Mouse (Mus musculus) forebrain, embryonic 13.5 days (tissue): ENCODE data around the gene Socs7. TPM values are rescaled to one million over a fixed set of nuclear protein-coding genes. Genes with fewer than 3 reads are reported as not detected.
"Not testable (repeated sequence)": the region's sequence is repeated elsewhere in the genome, so short reads cannot be mapped to it uniquely, and the experiment has no call there.

ENCODE experiments used
- ATAC-seq: fragments of 200-750 bp; cut with Nextera tagmentation; 2 replicates; pipeline ENCODE4 v1.8.0; 2017
- H3K27ac ChIP-seq: fragments of 300-500 bp; sonication (generic); 2 replicates; pipeline ENCODE4 v1.5.1; 2015; ENCODE audit warnings: inconsistent platforms, mild to moderate bottlenecking, moderate library complexity
- H3K27me3 ChIP-seq: fragments of 300-500 bp; sonication (generic); 2 replicates; pipeline ENCODE4 v1.6.1; 2015; ENCODE audit warnings: mild to moderate bottlenecking, inconsistent platforms
- H3K36me3 ChIP-seq: fragments of 300-500 bp; sonication (generic); 2 replicates; pipeline ENCODE4 v1.6.1; 2015; ENCODE audit warnings: mild to moderate bottlenecking, inconsistent platforms; ENCODE audit not compliant: poor library complexity, severe bottlenecking
- H3K4me1 ChIP-seq: fragments of 300-500 bp; sonication (generic); 2 replicates; pipeline ENCODE4 v1.6.1; 2015; ENCODE audit warnings: inconsistent platforms
- H3K4me2 ChIP-seq: fragments of 300-500 bp; sonication (generic); 2 replicates; pipeline ENCODE4 v1.6.1; 2015; ENCODE audit warnings: inconsistent platforms, mild to moderate bottlenecking, moderate library complexity
- H3K4me3 ChIP-seq: fragments of 300-500 bp; sonication (generic); 2 replicates; pipeline ENCODE4 v1.5.1; 2015; ENCODE audit warnings: mild to moderate bottlenecking, inconsistent platforms
- H3K9ac ChIP-seq: fragments of 300-500 bp; sonication (generic); 2 replicates; pipeline ENCODE4 v1.6.1; 2015; ENCODE audit warnings: mild to moderate bottlenecking, inconsistent platforms
- H3K9me3 ChIP-seq: fragments of 300-500 bp; sonication (generic); replicated peaks from 2 replicates; pipeline ENCODE4 v1.6.1; 2016; ENCODE audit warnings: inconsistent platforms
- WGBS: fragments of 180-500 bp; shearing (Covaris S2); methylation state at CpG from one replicate; pipeline ENCODE4 v1.1.7; 2015; 5-methylcytosine and 5-hydroxymethylcytosine counted together
- polyA plus RNA-seq: library from polyadenylated mRNA; unstranded; fragments of >200 nt; fragmentation: Nextera tagmentation; extraction: Ambion mirVana; gene quantifications from 2 replicates; pipeline ENCODE4 v1.2.1, GENCODE M21; 2015

The Socs7 gene
- polyA plus RNA-seq, 1 experiment from 2014 or later = 7.7 TPM

DNA sequence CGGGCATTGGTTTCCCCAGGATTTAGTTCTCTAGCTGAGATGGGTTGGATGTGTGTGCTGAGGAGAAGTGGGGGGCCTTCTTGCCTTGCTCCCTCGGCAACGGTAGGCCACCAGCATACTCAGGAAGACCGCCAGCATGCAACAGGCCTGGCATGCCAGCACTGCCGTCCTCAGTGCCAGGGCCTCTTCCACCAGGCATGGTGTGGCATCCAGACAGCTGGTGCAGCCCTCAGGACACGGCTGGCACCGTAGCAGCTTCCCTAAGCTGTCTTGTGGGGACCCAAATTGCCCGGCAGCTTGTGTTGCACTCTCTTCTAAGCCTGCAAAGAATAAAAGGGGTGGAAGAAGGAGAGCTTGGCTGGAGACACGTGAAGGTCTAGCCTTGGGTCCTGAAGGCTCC is 16.0 kb upstream of the Socs7 start:
- 77% methylated on average over 9 of the region's 9 CpGs for WGBS
- H3K27me3 ChIP-seq = peaks cover 4% of the 10 kb centered on the region; the same call in 1 of the 2 replicates
- no peaks in the 10 kb centered on the region for H3K36me3 ChIP-seq
- H3K4me1 ChIP-seq = peaks cover 24% of the 10 kb centered on the region
- no peak for ATAC-seq
- H3K9ac ChIP-seq = no peak overlapping the region
- H3K4me2 ChIP-seq = no peak overlapping the region
- H3K4me3 ChIP-seq = no peak overlapping the region
- no peaks in the 10 kb centered on the region for H3K9me3 ChIP-seq
- H3K27ac ChIP-seq = no peak overlapping the region

DNA sequence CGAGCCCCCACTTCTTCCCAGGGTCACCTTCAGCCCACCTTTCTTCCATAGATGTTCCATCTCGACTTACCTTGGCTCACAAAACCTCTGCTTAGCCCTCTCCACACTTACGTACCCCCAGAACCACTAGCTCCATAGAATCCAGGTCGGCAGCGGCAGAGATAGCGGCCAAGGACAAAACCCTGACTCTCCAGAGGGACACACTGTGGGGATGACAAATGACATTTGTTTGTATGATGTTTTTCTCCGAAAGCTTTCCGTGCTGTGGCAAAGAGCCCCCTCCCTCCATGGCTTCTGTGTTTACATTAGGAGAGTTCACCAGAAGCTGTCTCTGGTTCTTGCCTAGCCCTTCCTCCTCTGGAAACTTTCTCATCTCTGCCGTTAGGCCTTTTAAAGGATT is 15.1 kb upstream of the Socs7 start:
- ATAC-seq = no peak
- peaks cover 4% of the 10 kb centered on the region; the same call in 1 of the 2 replicates for H3K27me3 ChIP-seq
- no peak overlapping the region for H3K4me2 ChIP-seq
- peaks cover 31% of the 10 kb centered on the region for H3K4me1 ChIP-seq
- no peak overlapping the region for H3K4me3 ChIP-seq
- no peak overlapping the region for H3K27ac ChIP-seq
- no peaks in the 10 kb centered on the region for H3K9me3 ChIP-seq
- no peaks in the 10 kb centered on the region for H3K36me3 ChIP-seq
- 90% methylated on average over 9 of the region's 9 CpGs for WGBS
- no peak overlapping the region for H3K9ac ChIP-seq

DNA sequence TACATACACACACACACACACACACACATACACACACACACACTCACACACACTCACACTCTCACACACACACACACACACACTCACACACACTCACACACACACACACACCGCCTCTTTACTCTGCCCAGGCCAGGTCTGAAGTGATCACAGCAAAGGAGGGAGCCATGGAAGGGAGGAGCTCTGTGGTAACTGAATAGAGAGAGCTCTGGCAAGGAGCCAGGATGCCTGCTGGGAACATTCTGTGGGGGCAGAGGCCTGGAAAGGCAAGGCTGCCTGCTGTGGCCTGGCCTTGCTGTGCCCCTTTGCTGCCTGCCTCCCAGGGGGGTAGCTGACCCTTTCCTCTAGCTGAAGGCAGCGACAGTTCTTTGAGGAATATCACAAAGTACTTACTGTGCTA is 12.3 kb upstream of the Socs7 start:
- Histone ChIP-seq H3K36me3 (no peaks in the 10 kb centered on the region), H3K27me3 (no peaks in the 10 kb centered on the region), H3K4me2 (peak overlapping the region; percentile 30), H3K9me3 (no peaks in the 10 kb centered on the region), H3K27ac (peak overlapping the region; percentile 64; the same call in 1 of the 2 replicates), H3K4me1 (peaks cover 30% of the 10 kb centered on the region), H3K4me3 (no peak overlapping the region), H3K9ac (no peak overlapping the region)
- WGBS = 10% methylated on average over 1 of the region's 2 CpGs
- ATAC-seq = peak; percentile 68; the same call in 1 of the 2 replicates

DNA sequence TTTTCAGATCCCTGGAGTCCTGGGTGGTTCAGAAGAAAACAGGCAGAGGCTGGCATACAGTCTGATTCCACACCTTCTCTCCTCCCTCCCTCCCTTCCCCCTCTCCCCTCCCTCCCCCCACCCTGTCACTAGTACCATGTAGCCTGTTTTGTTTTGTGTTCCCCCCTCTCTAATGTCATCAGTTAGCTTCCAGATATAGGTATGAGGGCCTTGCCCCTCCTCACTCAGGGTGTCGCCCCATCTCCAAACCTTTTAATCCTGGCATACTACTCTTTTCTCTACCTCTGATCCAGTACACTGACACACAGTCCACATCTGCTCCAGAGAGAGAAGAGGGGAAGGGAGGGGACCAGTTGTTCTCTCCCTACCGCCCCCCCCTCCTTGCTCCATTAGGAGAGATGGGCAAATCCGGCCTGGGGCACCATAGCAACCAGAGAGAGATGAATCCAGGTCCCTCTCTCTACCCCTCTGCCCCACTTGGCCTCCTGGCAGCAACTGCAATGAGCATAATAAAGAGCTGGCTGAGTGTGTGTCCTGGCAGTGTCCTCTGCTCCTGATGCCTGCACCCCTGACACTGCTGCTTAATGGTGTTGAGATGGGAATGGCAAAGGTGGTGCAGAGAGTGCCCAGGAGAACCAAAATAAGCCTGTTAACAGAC is 10.2 kb upstream of the Socs7 start, which contains the start of gene Gpr179:
Gene Gpr179, minus strand, starts transcription at position 51 of the 658 bp plus-strand sequence.
- Histone ChIP-seq H3K36me3 (no peaks in the 10 kb centered on the region), H3K27me3 (no peaks in the 10 kb centered on the region), H3K4me2 (no peak within 1 kb of the TSS), H3K27ac (peak within 1 kb of the TSS; percentile 25; the same call in 1 of the 2 replicates), H3K4me3 (no peak within 1 kb of the TSS), H3K9ac (peak within 1 kb of the TSS; percentile 31; the same call in 1 of the 2 replicates), H3K4me1 (peaks cover 30% of the 10 kb centered on the region), H3K9me3 (no peaks in the 10 kb centered on the region)
- no peak for ATAC-seq
- 60% methylated on average over 3 of the region's 3 CpGs for WGBS

DNA sequence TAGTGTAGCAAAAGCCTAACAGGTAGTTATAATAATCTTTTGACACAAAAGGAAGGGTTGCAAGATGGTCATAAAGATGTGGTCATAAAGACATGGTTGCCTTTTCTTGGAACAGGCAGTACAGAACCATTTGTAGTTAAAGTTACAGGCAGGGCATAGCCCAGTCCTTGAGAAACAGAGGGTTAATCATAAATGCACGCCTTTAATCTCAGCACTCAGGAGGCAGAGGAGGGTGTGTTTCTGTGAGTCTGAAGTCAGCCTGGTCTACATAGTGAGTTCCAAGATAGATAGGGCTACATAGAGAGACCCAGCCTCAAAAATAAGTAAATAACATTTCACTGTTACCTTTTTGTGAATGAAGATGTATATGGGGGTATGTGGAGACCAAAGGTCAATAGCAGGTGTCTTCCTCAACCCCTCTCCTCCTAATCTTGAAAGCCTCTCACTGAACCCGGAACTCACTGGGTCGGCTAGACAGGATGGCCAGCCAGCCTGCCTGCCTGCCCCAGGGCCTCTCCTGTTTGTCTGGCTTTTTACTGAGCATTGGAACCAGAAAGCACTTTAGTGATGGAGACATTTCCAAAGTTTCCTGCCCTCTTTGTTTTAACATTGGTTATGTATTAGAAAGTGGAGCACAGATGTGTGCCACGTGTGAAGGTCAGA is 9.3 kb upstream of the Socs7 start:
- Histone ChIP-seq H3K4me1 (peaks cover 30% of the 10 kb centered on the region), H3K9ac (no peak overlapping the region), H3K27ac (no peak overlapping the region), H3K4me2 (no peak overlapping the region), H3K36me3 (no peaks in the 10 kb centered on the region), H3K4me3 (no peak overlapping the region), H3K9me3 (no peaks in the 10 kb centered on the region), H3K27me3 (no peaks in the 10 kb centered on the region)
- 78% methylated on average over 4 of the region's 4 CpGs for WGBS
- no peak for ATAC-seq

DNA sequence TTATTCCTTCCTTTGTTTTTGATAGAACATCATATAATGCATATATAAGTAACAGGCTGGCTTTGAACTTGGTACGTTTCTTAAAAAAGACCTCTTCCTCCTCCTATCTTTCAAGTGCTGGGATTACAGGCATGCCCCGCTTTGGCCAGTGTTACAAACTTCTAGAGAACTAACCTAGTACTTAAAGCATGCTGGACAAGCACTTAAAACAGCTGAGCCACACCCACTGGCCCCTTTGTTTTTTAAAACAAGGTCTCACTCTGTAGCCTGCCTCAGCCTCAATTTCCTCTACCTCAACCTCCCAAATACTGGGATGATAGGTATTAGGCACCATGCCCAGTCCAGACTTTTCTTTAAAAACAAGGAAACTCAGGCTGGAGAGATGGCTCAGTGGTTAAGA is 7.7 kb upstream of the Socs7 start:
- no peaks in the 10 kb centered on the region for H3K27me3 ChIP-seq
- 86% methylated on average over 2 of the region's 2 CpGs for WGBS
- H3K27ac ChIP-seq = no peak overlapping the region
- no peaks in the 10 kb centered on the region for H3K36me3 ChIP-seq
- peaks cover 27% of the 10 kb centered on the region for H3K4me1 ChIP-seq
- H3K4me2 ChIP-seq = no peak overlapping the region
- ATAC-seq = no peak
- H3K9ac ChIP-seq = no peak overlapping the region
- no peak overlapping the region for H3K4me3 ChIP-seq
- H3K9me3 ChIP-seq = no peaks in the 10 kb centered on the region

DNA sequence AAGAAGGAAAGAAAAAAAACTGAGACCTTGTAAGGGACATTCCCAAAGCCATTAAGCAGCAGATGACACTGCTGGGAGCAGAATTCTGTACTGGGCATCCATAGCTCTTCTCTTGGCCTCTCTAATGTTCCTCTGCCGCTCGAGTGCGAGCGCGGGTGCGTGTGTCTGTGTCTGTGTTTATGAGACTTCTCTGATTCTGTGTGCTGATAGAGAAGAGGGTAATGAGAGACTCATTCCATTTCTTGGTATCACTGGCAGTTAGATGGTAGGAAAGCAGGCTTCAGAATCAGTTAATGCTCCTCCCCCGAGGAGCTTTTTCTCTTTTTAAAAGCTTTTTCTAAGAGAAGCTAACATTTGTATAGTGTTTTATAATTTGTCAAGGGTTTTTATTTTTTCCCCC is 7.1 kb upstream of the Socs7 start:
- Histone ChIP-seq H3K27me3 (no peaks in the 10 kb centered on the region), H3K27ac (no peak overlapping the region), H3K9me3 (no peaks in the 10 kb centered on the region), H3K4me2 (no peak overlapping the region), H3K4me3 (no peak overlapping the region), H3K36me3 (no peaks in the 10 kb centered on the region), H3K4me1 (peaks cover 21% of the 10 kb centered on the region), H3K9ac (no peak overlapping the region)
- ATAC-seq = no peak
- 89% methylated on average over 7 of the region's 7 CpGs for WGBS

DNA sequence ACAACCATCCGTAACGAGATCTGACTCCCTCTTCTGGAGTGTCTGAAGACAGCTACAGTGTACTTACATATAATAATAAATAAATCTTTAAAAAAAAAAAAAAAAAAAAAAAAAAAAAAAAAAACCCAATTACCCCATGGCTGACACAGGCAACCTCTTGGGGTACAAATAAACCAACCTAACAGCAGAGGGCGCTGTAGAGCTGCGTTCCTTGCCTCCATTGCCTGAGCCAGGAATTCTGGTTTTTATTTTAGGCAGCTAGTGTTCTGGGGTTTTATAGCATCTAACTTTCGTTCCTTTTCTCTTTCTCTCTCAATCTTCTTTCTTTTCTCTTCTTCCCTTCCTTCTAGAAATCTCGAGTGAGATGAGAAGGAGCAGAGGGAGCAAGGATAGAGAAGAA is 4.7 kb upstream of the Socs7 start:
- not testable (repeated sequence) for H3K36me3 ChIP-seq, H3K4me3 ChIP-seq, H3K27me3 ChIP-seq, H3K9ac ChIP-seq, H3K4me2 ChIP-seq, H3K9me3 ChIP-seq, H3K4me1 ChIP-seq, H3K27ac ChIP-seq, ATAC-seq
- 23% methylated on average over 5 of the region's 6 CpGs for WGBS

DNA sequence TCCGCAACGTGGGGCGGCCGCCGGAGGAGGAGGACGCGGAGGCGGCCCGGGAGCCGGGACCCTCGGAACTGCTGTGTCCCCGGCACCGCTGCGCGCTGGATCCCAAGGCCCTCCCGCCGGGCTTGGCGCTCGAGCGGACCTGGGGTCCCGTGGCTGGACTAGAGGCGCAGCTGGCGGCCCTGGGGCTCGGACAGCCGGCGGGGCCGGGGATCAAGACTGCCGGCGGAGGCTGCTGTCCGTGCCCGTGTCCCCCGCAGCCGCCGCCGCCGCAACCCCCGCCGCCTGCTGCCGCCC is 245 bp downstream of the Socs7 start:
- H3K4me3 ChIP-seq = peak overlapping the region; percentile 99
- H3K27ac ChIP-seq = peak overlapping the region; percentile 86
- H3K9me3 ChIP-seq = no peaks in the 10 kb centered on the region
- H3K4me1 ChIP-seq = peaks cover 32% of the 10 kb centered on the region
- no peaks in the 10 kb centered on the region for H3K36me3 ChIP-seq
- ATAC-seq = no peak; the same call in 1 of the 2 replicates
- peak overlapping the region; percentile 98 for H3K4me2 ChIP-seq
- WGBS = 0% methylated on average over 21 of the region's 39 CpGs
- H3K27me3 ChIP-seq = no peaks in the 10 kb centered on the region
- peak overlapping the region; percentile 98 for H3K9ac ChIP-seq

DNA sequence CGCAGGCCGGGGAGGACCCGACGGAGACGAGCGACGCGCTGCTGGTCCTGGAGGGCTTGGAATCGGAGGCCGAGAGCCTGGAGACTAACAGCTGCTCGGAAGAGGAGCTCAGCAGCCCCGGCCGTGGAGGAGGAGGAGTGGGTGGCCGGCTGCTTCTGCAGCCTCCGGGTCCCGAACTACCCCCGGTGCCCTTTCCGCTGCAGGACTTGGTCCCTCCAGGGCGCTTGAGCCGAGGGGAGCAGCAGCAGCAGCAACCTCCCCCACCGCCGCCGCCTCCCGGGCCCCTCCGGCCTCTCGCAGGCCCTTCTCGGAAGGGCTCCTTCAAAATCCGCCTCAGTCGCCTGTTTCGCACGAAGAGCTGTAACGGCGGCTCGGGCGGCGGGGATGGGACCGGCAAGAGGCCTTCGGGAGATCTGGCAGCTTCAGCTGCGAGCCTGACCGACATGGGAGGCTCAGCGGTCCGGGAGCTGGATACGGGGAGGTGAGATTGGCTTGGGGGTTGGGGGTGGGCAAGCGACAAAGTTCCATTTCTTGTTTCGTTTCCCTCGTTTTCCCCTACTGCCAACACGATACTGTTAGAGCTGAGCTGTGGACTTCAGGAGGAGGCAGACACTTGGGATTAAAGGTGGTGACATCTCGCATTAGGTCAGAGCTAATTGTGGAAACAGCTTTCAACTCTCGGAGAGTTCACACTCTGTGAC is 742 bp downstream of the Socs7 start:
- Histone ChIP-seq H3K27me3 (no peaks in the 10 kb centered on the region), H3K4me1 (peaks cover 36% of the 10 kb centered on the region), H3K9ac (peak overlapping the region; percentile 98), H3K27ac (peak overlapping the region; percentile 86), H3K36me3 (no peaks in the 10 kb centered on the region), H3K4me2 (peak overlapping the region; percentile 98), H3K4me3 (peak overlapping the region; percentile 99), H3K9me3 (no peaks in the 10 kb centered on the region)
- no peak for ATAC-seq
- under 1% methylated on average over 32 of the region's 49 CpGs for WGBS

DNA sequence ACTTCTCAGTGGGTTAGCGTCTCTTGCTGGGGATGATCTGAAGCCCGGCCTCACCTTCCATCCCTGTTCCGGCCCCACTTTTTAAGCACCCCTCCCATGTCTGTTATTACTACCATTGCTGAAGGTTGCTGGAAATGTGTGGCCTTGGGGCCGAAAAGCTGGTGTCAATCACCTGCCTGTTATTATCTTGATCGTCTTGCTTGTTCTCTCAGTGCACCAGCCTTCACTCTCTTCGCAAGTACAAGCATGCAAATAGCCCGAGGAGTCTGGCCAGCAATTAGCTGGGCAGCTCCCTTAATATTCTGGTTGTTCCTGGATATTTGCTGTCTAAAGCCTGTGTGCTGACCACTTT is 1.3 kb downstream of the Socs7 start:
- no peaks in the 10 kb centered on the region for H3K27me3 ChIP-seq
- under 1% methylated on average over 7 of the region's 7 CpGs for WGBS
- peak overlapping the region; percentile 99 for H3K4me3 ChIP-seq
- ATAC-seq = no peak
- no peaks in the 10 kb centered on the region for H3K36me3 ChIP-seq
- H3K9me3 ChIP-seq = no peaks in the 10 kb centered on the region
- H3K4me1 ChIP-seq = peaks cover 37% of the 10 kb centered on the region
- H3K4me2 ChIP-seq = peak overlapping the region; percentile 98
- peak overlapping the region; percentile 98 for H3K9ac ChIP-seq
- H3K27ac ChIP-seq = peak overlapping the region; percentile 86

DNA sequence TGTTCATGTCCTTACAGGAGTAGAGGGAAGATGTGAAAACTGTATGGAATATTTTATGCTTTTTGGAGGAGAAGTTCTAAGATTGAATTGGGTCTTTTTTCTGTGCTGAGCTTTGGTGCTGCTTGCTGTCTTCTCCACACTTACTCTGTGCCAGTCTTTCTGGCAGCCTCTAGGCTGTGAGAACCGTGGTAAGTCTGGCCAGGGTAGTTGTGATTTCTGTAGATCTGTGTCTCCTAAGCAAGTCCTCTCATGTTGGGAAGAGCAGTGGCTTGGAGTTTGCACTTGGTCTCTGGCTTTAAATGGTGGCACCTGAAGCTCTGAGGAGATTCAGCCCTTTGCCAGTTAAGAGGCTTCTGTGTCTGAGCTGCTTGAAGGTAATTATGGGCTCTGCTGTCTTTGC is 3.2 kb downstream of the Socs7 start:
- Histone ChIP-seq H3K27ac (no peak overlapping the region), H3K4me2 (peak overlapping the region; percentile 98)
- WGBS = 74% methylated on average over 1 of the region's 1 CpGs

More for the DNA sequence above, 3.2 kb downstream of the Socs7 start:
- Histone ChIP-seq H3K4me1 (peaks cover 42% of the 10 kb centered on the region), H3K9ac (peak overlapping the region; percentile 98), H3K36me3 (no peaks in the 10 kb centered on the region), H3K9me3 (no peaks in the 10 kb centered on the region), H3K27me3 (no peaks in the 10 kb centered on the region), H3K4me3 (peak overlapping the region; percentile 99)
- ATAC-seq = no peak
